Mouse (Mus musculus): ENCODE data around the gene Glis3. TPM values are rescaled to one million over a fixed set of nuclear protein-coding genes. Genes with fewer than 3 reads are reported as not detected.

Gene Glis3
- polyA plus RNA-seq, 1 experiment from 2014 or later, result 2.0 TPM

- H3K9me3 ChIP-seq (ENCODE audit: low read length), result no peaks in the 10 kb centered on the region
- DNase-seq (ENCODE audit: low spot score) (peak; percentile 33), ATAC-seq (no peak)
- no peak for TF ChIP-seq CTCF (IDR thresholded peaks at IDR 0.05)
- TF ChIP-seq EP300 (IDR thresholded peaks at IDR 0.05), result no peak
- peak overlapping the region; percentile 44 for H3K9ac ChIP-seq (replicated peaks; ENCODE audit: low read depth)
- H3K27me3 ChIP-seq (replicated peaks; ENCODE audit: insufficient read depth, low read length), result 0 out of 2 replicates have a peak, but pooled peaks cover 5% of the 10 kb centered on the region
- H3K4me3 ChIP-seq (ENCODE audit: low read depth, low read length), result peak overlapping the region; percentile 61
- peaks cover 8% of the 10 kb centered on the region; the same call in 1 of the 2 replicates for H3K4me1 ChIP-seq (ENCODE audit: insufficient read depth, low read depth, low read length)
- H3K4me2 ChIP-seq (replicated peaks; ENCODE audit: low read depth, low read length), result peak overlapping the region; percentile 100
- no peak overlapping the region; the same call in 1 of the 2 replicates for H3K27ac ChIP-seq (ENCODE audit: low read length)
- no peaks in the 10 kb centered on the region for H3K36me3 ChIP-seq (ENCODE audit: insufficient read depth, low read length)
- 1% methylated on average over 27 of the region's 28 CpGs for WGBS
Observed at GRCm38 (mm10) chr19:28679291-28679775, 544 bp downstream of the Glis3 start.

GRCm38 (mm10) chr19:28678646-28679270, 1.1 kb downstream of the Glis3 start:
- Histone ChIP-seq H3K36me3 (ENCODE audit: insufficient read depth, low read length) (no peaks in the 10 kb centered on the region), H3K27ac (ENCODE audit: low read length) (peak overlapping the region; percentile 75), H3K27me3 (replicated peaks; ENCODE audit: insufficient read depth, low read length) (0 out of 2 replicates have a peak, but pooled peaks cover 5% of the 10 kb centered on the region), H3K9ac (replicated peaks; ENCODE audit: low read depth) (0 out of 2 replicates have a peak overlapping the region, but pooled peaks have one; percentile 50), H3K9me3 (ENCODE audit: low read length) (no peaks in the 10 kb centered on the region), H3K4me3 (ENCODE audit: low read depth, low read length) (peak overlapping the region; percentile 61), H3K4me1 (ENCODE audit: insufficient read depth, low read depth, low read length) (peaks cover 8% of the 10 kb centered on the region; the same call in 1 of the 2 replicates), H3K4me2 (replicated peaks; ENCODE audit: low read depth, low read length) (peak overlapping the region; percentile 100)
- under 1% methylated on average over 30 of the region's 30 CpGs for WGBS
- DNase-seq (ENCODE audit: low spot score) (peak; percentile 33), ATAC-seq (no peak)
- TF ChIP-seq EP300 (IDR thresholded peaks at IDR 0.05), result no peak
- no peak for TF ChIP-seq CTCF (IDR thresholded peaks at IDR 0.05)

GRCm38 (mm10) chr19:28677728-28678438, 2.0 kb downstream of the Glis3 start:
- Histone ChIP-seq H3K4me2 (replicated peaks; ENCODE audit: low read depth, low read length) (peak overlapping the region; percentile 100), H3K4me1 (ENCODE audit: insufficient read depth, low read depth, low read length) (peaks cover 8% of the 10 kb centered on the region; the same call in 1 of the 2 replicates), H3K27ac (ENCODE audit: low read length) (peak overlapping the region; percentile 75), H3K9me3 (ENCODE audit: low read length) (no peaks in the 10 kb centered on the region), H3K9ac (replicated peaks; ENCODE audit: low read depth) (peak overlapping the region; percentile 50), H3K36me3 (ENCODE audit: insufficient read depth, low read length) (no peaks in the 10 kb centered on the region), H3K27me3 (replicated peaks; ENCODE audit: insufficient read depth, low read length) (0 out of 2 replicates have a peak, but pooled peaks cover 3% of the 10 kb centered on the region), H3K4me3 (ENCODE audit: low read depth, low read length) (peak overlapping the region; percentile 61)
- DNase-seq (ENCODE audit: low spot score), result peak; percentile 68
- WGBS, result 2% methylated on average over 31 of the region's 32 CpGs
- no peak for TF ChIP-seq EP300 (IDR thresholded peaks at IDR 0.05)
- TF ChIP-seq CTCF (IDR thresholded peaks at IDR 0.05), result peak; percentile 12; the same call in 1 of the 2 replicates
- peak; percentile 44 for ATAC-seq

- DNase-seq (ENCODE audit: low spot score) (peak; percentile 64), ATAC-seq (no peak)
- H3K4me2 ChIP-seq (replicated peaks; ENCODE audit: low read depth, low read length), result peak overlapping the region; percentile 100
- H3K9me3 ChIP-seq (ENCODE audit: low read length), result no peaks in the 10 kb centered on the region
- WGBS, result 18% methylated on average over 8 of the region's 8 CpGs
- H3K36me3 ChIP-seq (ENCODE audit: insufficient read depth, low read length), result no peaks in the 10 kb centered on the region
- H3K9ac ChIP-seq (replicated peaks; ENCODE audit: low read depth), result 0 out of 2 replicates have a peak overlapping the region, but pooled peaks have one; percentile 50
- 0 out of 2 replicates have a peak, but pooled peaks cover 3% of the 10 kb centered on the region for H3K27me3 ChIP-seq (replicated peaks; ENCODE audit: insufficient read depth, low read length)
- H3K27ac ChIP-seq (ENCODE audit: low read length), result 0 out of 2 replicates have a peak overlapping the region, but pooled peaks have one; percentile 75
- no peak for TF ChIP-seq EP300 (IDR thresholded peaks at IDR 0.05)
- H3K4me1 ChIP-seq (ENCODE audit: insufficient read depth, low read depth, low read length), result peaks cover 8% of the 10 kb centered on the region; the same call in 1 of the 2 replicates
- peak overlapping the region; percentile 61; the same call in 1 of the 2 replicates for H3K4me3 ChIP-seq (ENCODE audit: low read depth, low read length)
Observed at GRCm38 (mm10) chr19:28677045-28677727, 2.7 kb downstream of the Glis3 start.

GRCm38 (mm10) chr19:28663781-28664180, 16.1 kb downstream of the Glis3 start:
- H3K27me3 ChIP-seq (replicated peaks; ENCODE audit: insufficient read depth, low read length), result no peaks in the 10 kb centered on the region
- no peak for ATAC-seq
- TF ChIP-seq CTCF (IDR thresholded peaks at IDR 0.05), result no peak
- no peak for TF ChIP-seq EP300 (IDR thresholded peaks at IDR 0.05)
- no peaks in the 10 kb centered on the region for H3K4me1 ChIP-seq (ENCODE audit: insufficient read depth, low read depth, low read length)
- H3K4me2 ChIP-seq (replicated peaks; ENCODE audit: low read depth, low read length), result no peak overlapping the region
- DNase-seq (ENCODE audit: low spot score), result peak; percentile 21
- no peaks in the 10 kb centered on the region for H3K36me3 ChIP-seq (ENCODE audit: insufficient read depth, low read length)
- H3K9me3 ChIP-seq (ENCODE audit: low read length), result no peaks in the 10 kb centered on the region
- H3K9ac ChIP-seq (replicated peaks; ENCODE audit: low read depth), result no peak overlapping the region
- H3K4me3 ChIP-seq (ENCODE audit: low read depth, low read length), result no peak overlapping the region
- no peak overlapping the region for H3K27ac ChIP-seq (ENCODE audit: low read length)
- 74% methylated on average over 9 of the region's 9 CpGs for WGBS
